Mouse (Mus musculus) retina, embryonic 14.5 days (tissue): ENCODE measurements around the gene Jak1.
A peak's percentile ranks its signal among the peaks of the same experiment; 100 is the strongest.

Experiments used
- DNase-seq: peaks from one replicate; pipeline ENCODE4 v3.0.0-alpha.2; 2015; ENCODE audit warnings: low spot score

Jak1 gene

GRCm38 (mm10) chr4:101192241-101192976 lies 72.7 kb downstream of the Jak1 start:
- DNase-seq, result no peak

- DNase-seq, result no peak
These were observed 77.7 kb downstream of the Jak1 start for GRCm38 (mm10) chr4:101187381-101187780.

DNA sequence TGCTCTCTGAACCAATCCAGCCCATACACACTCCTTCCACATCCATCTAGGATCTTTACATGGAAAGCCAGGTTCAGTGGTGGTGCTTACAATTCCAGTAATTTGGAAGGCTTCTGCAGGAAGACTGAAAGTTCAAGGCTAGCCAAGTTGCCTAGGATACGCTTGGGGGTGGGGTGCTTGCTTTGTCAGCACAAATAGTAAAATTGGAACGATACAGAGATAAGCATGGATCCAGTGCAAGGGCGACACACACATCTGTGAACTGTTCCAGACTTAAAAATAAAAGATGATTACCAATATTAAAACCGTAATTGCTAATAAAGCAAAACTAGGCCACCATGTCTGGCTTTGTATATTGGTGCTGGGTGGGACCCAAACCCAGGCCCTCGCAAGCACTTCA lies 78.5 kb downstream of the Jak1 start:
- DNase-seq, result no peak

DNA sequence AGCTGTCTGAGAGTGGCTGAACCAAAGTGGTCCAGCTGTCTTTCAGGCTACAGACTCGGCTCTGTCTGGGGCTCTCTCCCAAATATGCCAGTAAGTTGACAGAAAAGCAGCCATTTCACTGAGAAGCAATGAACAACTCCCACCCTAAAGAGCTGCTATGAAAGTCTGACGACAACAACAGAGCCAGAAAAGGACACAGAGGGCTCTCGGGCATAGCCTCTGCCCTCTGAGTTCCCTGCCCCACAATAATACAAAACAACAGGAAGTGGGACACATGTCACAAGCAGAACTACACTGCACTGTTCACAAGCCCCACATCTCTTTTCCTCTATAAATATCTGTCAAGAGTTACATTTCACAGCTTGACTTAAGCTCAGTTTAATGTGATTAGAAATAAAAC lies 79.9 kb downstream of the Jak1 start:
- DNase-seq, result no peak

DNA sequence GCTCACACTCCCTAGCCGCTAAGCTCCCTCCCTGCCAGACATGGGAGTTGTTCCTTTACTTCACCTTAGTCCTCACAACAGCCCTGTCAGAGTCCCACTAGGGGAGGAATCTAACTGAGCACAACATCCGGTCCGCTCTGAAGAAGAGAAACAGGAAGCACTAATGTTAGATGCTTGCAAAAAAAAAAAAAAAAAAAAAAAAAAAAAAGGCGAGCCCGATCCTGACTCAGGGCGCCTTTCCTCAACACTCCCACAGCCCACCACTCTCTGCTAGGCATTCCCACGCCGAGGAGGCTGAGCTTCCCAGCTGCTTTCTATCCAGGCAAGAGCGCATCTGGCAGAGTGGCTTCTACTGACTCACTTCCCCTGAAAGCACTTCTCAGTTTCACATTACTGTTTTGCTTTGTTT lies 82.5 kb downstream of the Jak1 start:
- DNase-seq, result no peak

GRCm38 (mm10) chr4:101180681-101181080 lies 84.4 kb downstream of the Jak1 start:
- no peak for DNase-seq

DNA sequence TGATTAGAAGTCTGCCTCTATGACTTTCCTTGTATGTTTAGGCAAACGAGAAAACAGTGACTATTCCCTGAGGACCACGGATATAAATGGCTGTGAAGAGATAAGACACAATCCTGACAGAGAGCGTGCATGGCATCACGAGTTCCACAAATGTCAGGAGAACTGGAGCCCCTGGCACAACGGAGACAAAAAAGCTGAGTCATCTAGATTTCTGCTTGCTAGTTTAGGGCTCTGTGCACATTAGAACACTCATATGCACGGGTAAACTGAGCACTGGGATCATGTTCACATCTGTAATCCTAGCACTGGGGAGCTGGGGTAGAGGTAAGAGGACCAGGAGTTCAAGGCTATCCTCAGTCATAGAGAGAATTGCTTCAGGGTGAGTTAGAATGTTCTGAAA lies 85.2 kb downstream of the Jak1 start:
- DNase-seq, result no peak

- no peak for DNase-seq
These were observed 86.0 kb downstream of the Jak1 start for GRCm38 (mm10) chr4:101179076-101179475.

GRCm38 (mm10) chr4:101177796-101178195 lies 87.3 kb downstream of the Jak1 start:
- DNase-seq, result no peak

GRCm38 (mm10) chr4:101176123-101176522 lies 89.0 kb downstream of the Jak1 start:
- DNase-seq, result no peak

DNA sequence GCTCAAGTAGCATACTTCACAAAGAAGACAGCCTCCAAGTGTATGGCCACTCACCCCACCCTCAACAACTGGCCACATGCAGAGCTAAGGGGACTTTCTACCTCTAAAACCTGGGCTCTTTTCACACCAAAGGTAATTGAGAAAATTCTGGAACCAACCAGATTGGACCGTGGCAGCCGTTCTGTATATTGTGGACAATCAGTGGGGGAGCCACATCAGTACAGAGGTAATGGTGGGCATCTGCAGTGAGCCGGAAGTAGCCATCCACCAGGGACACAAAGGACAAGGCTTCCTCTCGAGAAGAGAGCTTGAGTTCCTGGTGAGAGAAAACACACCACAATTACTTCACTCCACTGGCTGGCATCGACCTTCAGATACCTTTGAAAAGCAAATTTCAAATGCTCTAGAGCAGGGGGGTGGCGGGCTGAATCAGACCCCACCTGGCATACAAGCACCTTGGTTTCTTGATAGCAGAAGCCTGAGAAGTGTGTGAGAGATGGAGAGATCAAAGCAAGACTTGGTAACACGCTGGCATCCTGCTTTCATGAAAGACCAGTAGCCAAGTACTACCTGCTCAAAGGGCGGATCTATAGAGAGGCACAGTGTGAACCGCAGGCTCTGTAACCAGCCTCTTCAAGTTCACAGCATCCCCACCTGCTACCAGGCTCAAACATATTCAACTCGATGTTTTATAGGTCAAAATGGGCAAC lies 90.0 kb downstream of the Jak1 start:
- no peak for DNase-seq

DNA sequence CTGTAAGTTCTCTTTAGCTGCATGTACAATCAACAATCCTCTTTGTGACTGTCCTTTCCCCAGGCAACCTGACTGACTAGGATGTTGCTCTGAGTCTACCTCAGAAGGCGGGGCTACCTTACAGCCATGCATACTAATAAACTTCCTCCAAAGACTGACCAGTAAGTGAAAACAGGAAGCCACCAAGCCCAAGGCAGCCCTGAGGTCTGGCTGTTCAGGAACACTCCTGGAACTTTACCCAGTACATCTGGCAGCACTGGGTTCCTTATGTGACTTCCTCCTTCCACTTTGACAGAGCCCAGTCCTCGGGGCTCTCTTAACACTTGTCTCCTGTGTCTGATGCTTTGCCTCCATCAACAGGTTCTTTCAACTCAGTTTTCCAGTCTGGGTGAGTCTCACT lies 92.3 kb downstream of the Jak1 start:
- no peak for DNase-seq

DNA sequence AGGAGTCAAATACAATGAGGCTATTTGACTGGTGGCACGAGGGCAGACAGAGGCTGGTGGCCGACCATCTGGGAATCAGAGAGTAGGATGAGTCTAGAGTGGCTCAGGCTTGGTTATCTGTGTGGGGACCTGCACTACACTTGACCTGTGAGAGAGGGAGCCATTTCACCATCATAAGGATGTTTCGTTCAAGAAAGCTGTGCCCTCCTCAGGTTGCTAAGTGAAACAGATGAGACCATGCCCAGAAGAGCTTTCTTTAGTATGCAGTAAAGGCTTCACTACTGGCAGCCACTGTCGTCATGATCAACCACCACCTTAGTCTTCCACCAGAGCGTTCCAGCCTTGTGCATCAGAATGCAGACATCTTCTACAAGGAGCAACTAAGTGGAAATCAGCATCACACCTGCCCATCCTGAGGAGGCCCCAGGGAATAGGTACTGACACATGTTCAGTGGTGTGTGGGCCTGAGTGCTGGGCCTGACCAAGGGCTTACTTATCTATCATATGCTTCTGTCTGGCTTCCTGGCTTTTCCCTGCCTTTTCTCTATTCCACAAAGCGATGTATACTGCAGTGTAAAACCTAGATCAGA lies 96.8 kb downstream of the Jak1 start:
- DNase-seq, result peak; percentile 65

DNA sequence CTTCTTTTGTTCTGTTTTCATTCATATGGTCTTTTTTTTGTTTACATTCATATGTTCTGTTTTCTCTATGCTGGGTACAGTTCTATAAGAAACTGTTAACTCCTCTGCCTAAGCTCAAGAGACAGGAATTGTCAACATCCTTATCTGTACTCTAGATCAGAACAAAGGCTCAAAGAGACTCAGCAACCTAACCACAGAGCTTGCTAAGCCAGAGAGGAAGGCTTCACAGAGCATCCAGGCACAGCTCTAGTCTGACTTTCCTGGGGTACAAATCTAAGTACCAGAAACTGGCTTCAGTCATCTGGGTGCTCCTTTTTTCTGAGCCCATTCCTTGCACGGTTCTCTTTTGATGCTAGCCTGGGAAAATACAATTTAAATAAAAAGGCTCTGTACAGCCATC lies 97.3 kb downstream of the Jak1 start:
- no peak for DNase-seq

GRCm38 (mm10) chr4:101165776-101166175 lies 99.3 kb downstream of the Jak1 start:
- no peak for DNase-seq

DNA sequence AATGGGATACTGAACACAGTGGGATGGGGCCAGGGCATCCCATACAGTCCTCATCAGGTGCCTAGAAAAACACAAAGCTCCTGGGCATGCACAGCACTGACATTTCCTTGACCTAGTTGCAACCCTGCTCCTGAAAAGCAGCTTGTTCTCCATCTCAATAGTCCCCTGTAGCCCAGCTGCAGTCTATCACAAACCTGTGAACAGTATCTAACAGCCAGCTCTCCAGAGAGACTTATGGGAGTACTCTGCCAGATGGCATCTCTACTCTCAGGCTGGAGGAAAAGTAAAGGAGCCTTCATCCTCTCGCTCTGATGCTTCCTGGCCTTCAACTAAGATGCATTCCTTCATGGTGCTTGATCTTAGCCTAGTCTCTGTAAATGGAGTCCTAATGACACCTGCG lies 100.4 kb downstream of the Jak1 start:
- DNase-seq, result no peak

DNA sequence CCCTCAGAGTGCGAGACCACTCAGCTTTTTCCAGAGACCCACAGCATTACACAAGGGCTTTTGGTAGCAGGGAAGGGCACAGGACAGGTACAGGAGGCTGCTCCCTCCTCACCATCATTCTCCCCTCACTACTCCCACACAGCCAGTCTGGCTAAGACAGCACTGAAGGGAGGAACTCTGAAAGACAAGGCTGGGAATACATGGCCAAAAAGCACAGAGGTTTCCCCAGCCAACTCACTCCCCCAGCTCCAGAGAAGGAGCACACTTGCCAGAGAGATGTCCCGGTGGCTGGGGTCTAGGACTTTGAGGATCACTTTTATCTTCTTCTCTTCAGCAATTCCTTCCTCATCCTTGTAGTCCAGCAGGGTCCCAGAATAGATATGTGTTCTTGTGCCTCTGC lies 100.9 kb downstream of the Jak1 start:
- no peak for DNase-seq

DNA sequence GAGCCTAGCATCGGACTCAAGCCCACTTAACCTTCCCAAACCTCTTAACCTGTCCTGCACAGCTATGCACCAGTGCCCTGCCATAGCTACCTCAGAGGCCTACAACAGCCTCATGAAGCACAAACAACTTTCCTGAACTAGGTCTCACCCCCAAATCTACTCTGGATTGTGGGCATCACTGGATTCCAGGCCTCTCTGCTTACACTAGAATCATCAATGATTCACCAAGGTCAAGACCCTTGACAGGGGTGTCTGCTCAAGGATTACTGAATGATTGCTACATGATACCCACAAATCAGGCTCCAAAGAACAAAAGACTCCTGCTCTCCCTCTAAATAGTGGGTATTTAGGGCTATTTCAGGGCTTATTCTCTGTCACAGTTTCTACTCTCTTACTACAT lies 104.3 kb downstream of the Jak1 start:
- no peak for DNase-seq

DNA sequence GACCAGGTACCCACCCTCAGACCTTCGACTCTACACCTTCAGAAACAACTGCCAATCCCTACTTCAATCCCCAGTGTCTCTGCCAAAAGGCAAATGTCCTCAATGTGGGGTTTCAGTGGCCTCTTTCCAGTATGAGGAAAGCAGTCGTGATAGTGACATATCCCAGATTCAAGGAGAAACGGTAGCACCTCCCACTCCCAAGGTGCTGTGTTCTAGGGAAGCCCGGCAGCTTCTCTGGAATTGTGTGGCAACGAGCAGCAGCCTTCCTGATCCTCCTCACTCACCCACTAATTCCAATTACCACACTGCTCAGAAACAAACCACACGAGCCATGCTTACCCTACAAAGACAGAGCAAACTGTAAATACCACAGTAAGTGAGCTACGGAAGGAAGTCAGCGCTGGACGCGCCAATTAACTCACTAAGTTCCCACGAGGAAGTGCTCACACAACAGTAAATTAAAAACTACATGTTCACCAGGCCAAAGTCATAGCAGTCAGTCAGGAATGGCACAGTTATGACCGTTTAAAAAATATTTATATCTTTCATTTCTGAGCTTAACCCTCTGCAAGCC lies 105.8 kb downstream of the Jak1 start:
- no peak for DNase-seq

GRCm38 (mm10) chr4:101158282-101158681 lies 106.8 kb downstream of the Jak1 start:
- no peak for DNase-seq

- DNase-seq, result no peak
These were observed 107.6 kb downstream of the Jak1 start for GRCm38 (mm10) chr4:101157476-101157875.

DNA sequence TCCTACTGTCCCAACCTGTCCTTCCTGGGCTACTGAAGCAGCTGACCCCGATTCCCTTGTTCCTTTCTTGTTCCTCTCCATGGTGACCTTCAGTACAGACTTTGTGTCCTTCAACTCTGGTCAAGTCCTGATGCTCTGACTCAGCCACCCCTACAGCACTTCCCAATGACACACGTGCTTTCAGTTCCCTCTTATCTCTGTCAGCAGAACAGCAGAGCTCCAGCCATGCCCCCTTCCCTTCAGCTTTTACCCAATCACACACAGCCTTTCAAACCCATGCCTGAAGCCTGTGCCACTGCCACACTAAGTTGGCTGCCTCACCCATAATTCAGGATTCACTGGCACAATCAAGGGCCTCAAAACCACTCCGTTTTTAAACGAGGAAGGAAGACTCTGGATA lies 109.5 kb downstream of the Jak1 start:
- DNase-seq, result no peak
